Mouse (Mus musculus) 416B (cell line): ENCODE results near the gene Slc9a1.

ENCODE experiments used
- DNase-seq: peaks from one replicate; pipeline ENCODE4 v3.0.0; 2011; ENCODE audit warnings: low read depth

Slc9a1 gene

DNA sequence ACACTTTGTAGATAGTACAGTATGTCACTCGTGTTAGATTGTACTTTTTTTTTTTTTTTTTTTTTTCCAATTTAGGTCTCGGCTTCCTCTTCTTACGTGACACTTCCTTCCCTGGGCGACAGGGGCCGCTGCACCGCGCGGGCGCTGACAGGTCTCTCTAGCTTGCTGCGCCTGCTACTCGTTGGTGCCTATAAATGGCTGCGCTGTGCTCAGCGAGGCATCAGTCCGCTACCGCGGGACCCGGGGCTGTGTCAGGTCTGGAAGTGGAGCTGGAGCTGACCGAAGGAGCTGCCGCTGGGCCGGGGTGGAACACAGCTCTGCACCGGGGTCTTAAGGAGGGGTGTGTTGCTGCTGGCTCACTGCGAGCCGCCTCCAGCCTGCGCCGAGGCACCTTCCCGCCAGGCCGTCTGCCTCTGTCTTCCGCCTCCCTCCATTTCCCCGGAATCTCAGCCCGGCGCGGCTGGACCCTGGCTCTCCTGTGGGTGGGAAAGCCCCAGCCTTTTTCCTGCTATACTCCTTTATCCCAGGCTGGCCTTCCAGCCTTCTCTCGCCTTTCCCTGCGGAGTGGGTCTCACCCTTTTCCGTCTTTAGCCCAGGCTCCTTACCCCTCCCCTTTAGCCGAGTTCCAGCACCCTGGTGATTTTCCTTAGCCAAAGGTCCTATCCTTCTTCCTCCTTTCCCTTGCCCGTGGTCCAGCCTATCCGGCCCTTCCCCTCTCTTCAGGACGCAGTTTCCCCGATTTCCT, at the start of gene Slc9a1:
TSS of gene Slc9a1 (plus strand) at position 154 of the 745 bp plus-strand sequence.
- DNase-seq, result peak; percentile 95

DNA sequence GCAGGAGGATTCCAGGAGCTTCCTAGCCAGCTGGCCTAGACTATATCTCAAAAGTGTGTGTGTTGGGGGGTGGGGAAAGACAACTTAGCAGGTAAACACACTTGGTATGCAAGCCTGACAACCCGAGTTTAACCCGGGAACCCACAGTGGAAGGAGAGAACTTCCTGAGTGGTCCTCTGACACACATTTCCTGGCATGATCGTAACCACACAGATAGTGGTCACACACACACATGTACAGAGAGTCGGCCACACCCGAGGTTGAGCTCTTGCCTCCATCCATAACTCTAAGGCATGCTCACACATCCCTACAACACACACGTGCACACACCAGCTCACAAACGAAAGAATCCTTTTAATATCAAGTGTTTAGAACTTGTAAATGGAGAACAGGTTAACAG, 41.4 kb upstream of the Slc9a1 start:
- DNase-seq, result peak; percentile 67

DNA sequence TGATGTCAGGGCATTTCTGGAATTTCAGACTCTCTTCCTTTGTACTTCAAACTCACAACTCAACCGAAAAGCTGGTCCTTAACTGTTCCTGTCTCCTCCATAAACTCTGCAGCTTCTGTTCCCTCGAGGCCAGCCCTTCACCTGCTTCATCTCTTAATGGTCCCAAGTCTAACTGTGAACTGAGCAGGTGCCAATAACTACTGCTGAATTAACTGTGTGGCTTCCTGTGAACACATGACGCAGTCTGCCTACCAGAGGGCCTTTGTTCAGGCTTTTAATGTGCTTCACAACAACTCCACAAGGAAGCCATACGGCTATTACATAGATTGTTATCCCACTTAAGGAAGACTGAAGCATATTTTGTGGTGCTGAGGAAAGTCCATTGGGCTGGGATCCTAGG, 39.2 kb upstream of the Slc9a1 start:
- no peak for DNase-seq

DNA sequence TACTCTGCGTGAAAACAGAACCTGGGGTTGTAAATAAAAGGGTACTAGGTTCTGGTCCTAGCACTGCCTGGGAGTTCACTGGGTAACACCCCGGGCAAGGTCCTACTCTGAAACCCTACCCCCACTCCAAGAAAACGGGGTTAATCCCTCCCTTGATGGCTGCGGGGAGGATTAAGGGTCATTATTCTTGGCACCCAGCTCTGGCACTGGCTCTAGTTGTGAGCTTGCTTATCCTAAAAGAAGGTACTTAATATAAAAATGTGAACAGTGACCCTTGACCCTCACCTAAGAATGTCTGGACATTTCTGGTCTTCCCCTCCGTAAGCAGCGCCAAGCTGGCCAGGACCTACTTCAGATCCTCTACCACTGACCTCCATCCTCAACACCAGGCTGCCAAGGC, 36.2 kb upstream of the Slc9a1 start:
- DNase-seq, result no peak

DNA sequence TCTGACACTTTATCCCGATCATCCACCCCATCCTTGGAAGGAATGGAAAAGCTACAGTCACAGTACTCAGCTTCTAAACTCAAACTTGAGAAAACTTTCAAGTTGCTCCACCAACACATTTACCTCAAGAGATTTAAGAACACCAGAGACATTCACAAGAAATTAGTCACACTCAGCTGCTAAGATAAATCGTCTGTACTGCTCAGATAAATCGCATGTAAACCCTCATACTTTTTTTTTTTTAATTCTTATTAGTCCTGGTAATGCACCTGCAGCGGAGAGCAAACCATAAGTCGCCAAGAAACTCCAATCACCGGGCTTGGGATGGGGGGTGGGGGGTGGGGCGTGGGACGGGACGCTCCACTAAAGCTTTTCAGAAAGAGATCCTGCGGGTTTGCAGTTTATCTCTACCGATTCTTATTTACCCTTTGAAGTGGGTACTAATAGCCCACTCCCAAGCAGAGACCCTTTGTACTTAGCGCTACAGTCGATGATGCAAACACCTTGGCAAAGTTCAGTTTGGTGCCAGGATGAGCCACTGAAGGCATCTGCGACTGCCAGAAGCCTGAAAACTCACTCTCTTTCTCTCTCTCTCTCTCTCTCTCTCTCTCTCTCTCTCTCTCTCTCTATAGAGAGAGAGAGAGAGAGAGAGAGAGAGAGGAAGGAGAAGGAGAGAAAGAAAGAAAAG, 31.5 kb upstream of the Slc9a1 start:
- no peak for DNase-seq

DNA sequence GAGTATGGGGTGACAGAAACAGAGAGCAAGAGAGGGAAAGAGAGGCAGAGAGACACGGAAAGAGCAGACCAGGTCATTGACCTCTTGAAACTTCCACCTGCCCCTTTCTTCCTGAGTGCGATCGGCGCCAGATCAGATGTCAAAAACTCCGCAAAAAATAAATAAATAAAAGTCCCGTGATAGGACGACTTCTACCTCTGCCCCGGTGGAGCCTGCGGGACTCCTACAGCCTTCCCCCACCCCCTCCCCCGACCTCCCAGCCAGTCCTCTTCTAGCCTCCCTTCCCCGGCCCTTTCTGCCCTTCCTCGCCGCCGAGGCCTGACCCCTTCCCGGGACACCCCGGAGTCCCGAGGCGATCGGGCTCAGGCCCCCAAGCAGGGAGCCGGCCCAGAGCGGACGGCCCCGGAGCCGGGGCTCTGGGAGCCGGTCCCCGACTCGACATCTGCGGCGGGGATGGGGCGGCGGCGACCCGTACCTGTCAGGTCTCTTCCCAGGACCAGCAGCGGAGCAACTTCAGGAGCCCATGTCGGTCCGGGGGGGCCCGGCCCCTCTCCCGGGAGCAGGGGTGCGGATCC, 30.9 kb upstream of the Slc9a1 start:
- DNase-seq, result peak; percentile 41

DNA sequence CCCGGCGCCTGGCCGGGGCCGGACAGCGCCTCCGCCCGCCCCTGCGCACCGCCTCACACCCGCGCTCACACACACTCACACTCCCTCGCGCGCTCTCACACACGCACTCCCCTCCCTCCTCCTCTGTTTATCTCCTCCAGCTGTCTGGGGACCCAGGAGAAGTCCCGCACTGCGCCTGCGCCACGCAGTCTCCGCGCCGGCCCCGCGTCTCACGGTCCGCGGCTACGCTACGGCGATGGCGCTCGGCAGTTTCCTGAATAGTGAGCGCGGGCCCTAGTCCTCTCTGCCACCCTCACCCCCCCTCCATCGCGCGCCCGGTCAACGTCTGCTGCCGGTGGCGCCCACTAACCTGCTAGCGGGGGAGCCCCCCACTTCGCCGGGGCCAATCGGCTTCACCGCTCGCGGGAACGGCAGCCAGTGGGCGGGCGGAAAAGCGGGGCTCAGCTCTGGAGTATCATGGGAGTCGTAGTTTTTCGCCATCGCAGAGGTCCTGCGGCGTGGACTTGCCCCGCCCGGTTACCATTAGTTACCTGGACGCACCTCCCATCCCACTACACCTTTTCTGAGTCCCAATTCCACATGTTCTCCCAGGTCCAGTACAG, 30.3 kb upstream of the Slc9a1 start:
- peak; percentile 93 for DNase-seq

DNA sequence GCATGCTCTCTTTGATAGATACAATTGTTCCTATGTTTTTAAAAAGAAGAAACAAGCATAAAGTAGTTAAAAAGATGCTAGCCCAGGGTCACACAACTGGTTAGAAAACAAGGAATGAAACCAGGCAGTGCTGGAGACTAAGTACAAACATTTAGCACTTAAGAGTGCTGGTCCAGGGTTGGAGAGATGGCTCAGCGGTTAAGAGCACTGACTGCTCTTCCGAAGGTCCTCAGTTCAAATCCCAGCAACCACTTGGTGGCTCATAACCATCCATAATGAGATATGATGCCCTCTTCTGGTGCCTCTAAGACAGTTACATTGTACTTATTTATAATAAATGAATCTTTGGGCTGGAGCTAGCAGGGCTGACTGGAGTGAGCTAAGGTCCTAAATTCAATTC, 29.3 kb upstream of the Slc9a1 start:
- peak; percentile 45 for DNase-seq

DNA sequence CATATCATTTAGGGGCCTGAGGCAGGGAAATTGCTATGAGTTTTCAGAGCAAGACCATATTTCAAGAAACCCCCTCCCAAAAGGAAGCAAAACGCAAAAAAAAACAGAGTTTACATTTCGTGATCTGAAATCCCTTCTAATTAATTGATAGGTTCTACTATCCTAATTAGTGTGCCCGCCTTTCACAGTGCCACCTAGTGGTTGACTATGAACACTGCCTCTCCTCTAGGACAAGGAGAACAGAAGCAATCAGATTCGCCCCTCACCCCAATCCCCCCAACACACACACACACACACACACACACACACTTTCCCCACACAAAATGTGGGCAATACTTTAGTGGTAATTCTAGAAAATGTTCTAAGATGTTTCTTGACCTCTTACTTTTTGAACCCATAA, 25.4 kb upstream of the Slc9a1 start:
- peak; percentile 54 for DNase-seq

DNA sequence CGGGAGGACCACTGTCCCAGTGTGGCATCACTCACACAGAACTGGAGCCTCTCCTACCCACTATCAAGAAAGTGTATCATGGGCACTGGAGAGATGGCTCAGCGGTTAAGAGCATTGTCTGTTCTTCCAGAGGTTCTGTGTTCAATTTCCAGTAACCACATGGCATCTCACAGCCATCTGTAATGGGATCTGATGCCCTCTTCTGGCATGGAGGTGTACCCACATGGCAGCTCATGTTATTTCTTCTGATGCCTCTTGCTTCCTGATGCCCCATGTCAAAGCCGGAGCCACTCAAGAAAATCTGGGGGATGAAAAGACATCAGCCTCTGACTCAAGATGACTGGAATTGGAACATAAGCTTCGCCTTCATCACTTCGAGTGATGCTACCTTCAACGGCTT, 23.8 kb upstream of the Slc9a1 start:
- peak; percentile 72 for DNase-seq

DNA sequence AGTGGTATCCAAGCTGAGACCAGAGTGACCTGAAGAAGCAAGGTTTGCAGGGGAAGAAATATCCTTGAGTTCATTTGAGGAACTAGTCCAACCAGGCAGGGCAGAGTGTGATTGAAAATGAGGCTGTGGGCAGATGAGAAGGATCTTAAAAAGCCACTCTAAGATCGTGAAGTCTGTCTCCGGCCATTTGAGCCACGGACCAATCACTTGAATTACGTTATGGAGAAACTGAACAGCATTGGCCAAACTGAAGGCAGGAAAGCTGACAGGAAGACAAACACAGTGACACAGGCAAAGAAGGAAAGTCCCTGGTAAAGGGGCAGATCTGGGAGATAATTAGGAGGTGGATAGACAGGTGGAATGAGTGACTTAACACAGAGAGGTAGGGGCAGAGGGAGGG, 22.9 kb upstream of the Slc9a1 start:
- DNase-seq, result peak; percentile 90

DNA sequence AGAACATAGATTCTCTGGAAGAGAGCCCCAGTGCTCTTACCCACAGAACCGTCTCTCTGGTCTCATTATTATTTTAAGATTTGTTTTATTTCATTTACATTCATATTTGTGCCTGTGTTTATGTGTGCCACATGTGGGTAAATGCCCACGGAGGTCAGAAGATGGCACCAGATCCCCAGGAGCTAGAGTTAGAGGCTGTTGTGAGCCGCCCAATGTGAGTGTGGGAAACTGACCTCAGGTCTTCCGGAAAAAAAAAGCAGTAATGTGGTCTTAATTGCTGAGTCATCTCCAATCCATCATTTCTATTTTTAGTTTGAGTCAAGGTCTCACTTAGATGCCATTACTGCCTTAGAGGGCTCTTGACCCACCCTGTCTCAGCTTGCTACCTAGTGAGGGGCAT, 21.9 kb upstream of the Slc9a1 start:
- DNase-seq, result peak; percentile 92

DNA sequence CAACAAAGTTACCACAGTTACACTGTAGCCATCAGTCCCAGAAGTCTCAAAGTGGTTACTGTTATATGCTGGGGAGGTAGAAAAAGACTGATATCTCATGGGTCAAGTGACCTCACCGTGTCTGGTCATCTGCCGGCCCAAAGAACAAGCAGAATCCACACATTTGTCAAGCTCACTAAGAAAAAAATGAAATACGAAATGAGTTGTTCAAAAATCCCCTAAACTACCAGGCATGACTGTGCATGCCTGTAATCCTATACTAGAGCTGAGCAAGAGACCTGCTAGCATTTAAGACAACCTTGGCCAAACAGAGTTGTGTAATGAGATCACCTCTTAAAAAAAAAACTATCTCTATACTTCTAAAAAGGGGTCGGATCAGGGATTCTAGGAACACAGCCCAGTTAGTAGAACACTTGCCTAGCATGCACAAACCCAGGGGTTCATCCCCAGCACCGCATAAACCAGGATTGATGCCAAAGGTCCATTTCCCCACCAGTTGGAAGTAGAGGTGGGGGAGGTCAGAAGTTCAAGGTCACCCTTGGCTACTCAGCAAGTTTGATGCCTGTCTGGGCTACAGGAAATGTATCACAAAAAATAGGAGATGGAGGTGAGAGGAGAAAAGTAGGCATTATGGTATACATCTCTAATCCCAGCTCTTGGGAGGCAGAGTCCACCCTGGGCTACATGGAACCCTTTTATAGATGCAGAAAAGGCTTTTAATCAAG, 21.3 kb upstream of the Slc9a1 start:
- DNase-seq, result no peak

DNA sequence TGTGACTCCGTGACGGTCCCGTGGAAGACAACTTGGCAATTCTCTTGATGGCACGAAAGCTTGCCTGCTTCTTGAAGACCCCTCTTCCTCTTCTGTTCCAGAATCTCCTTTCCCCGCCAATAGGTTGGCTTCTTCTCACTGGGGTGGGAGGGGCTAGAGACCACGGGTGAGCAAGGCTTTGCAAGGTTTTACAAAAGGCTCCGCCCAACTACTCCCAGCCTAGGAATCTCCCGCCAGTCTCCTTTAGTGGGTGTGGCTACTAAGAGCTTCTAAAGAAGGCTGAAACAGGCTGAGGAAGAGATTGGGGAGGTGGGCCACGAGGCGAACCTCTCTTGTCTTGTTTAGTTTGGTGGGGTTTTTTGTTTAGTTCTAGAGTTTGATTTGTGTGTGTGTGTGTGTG, 16.7 kb upstream of the Slc9a1 start:
- no peak for DNase-seq

DNA sequence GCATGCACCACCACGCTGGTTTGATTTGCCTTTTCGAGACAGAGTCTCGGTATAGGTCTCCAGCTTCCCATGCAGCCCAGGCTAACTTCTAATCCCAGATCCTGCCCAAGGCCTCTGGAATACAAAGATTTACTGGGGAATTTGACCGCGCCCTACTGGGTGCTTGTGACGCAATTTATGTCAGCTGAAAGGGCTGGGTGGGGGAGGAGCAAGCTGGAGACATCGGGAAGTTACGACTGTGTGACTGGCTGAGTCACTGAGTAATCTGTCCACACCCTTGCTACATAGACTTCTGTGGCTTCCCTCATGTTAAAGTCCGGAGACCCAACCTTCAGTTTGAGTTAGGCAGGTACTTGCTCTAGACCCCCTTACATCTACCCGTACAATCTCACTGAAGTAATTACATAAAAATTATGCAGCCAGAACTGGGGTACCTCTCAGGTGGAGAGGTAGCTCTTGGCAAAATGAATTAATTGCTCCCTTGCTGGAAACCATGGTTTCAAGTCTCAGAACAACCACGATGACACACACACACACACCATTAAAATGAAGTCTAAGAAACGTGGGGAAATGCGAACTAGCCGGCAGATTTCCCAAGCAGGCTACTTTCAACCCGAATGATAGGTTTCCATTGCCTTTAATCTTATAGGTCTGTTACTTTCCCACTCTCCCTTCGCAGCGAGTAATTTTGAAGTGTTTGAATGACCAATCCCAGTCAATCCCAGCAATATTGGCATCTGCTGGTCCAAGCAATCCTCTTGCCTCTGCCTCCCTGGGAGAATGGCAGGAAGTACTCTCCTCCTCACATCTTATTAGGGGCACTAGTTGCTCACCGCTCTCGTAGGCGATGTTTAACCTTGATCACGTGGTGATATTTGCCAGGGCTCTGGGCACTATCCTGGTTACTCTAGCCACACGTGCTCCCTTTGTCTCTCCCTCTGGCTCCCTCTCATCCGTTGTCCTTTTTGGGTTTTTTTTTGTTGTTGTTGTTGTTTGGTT, 15.8 kb upstream of the Slc9a1 start, which contains the start of gene Wdtc1:
TSS of gene Wdtc1 (minus strand) at position 115 of the 999 bp plus-strand sequence.
- DNase-seq, result peak; percentile 89

DNA sequence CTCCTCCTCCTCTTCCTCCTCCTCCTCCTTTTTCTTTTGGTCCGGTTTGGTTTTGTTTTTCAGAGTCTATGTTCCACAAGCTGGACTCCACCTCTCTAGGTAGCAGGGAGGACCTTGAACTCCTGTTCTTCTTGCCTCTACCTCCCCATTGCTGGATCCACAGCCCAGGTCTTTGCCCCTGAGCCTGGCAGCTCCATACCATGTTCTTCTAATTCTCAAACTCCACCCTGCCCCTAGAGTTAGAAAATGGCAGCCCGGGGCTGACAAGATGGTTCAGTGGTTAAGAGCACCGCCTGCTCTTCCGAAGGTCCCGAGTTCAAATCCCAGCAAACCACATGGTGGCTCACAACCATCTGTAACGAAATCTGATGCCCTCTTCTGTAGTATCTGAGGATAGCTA, 14.9 kb upstream of the Slc9a1 start:
- no peak for DNase-seq

DNA sequence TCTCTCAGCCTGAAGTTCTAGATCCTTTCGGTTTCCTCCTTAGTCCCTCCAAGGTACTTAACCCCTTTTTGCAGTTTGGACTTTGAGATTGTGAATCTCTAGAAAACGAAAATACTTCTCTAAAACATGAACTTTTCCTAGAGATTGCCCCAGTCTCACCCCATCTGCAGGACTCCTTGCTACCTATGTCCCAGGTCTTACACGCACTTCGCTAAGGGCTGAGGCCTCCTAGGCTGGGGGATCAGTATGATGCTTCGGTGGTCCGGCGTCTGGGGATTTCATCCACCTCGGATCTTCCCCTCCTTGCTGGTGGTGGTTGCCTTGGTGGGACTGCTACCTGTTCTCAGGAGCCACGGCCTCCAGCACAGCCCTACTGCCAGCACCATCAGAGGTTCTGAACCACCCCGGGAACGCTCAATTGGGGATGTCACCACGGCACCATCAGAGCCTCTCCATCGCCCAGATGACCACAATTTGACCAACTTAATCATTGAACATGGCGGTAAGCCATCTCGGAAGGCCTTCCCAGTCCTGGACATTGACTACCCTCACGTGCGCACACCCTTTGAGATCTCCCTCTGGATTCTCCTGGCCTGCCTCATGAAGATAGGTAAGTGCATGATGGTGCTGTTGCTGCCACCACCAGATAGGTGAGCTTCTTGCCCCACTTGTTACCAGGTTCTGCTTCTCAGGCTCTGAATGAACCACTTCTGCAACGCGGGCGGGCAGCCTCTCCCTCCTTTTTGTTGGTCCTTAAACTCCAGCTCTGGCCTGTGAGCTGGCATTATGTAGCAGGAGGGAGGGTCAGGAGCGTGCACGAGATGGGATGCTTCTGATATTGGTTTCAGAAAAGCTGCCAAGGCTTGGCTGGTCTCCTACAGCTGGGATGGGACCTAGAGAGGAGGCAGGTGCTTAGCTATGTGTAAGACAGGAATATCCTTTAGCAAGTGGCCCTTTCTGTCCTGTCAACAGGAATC, 1.1 kb downstream of the Slc9a1 start:
- DNase-seq, result peak; percentile 36

DNA sequence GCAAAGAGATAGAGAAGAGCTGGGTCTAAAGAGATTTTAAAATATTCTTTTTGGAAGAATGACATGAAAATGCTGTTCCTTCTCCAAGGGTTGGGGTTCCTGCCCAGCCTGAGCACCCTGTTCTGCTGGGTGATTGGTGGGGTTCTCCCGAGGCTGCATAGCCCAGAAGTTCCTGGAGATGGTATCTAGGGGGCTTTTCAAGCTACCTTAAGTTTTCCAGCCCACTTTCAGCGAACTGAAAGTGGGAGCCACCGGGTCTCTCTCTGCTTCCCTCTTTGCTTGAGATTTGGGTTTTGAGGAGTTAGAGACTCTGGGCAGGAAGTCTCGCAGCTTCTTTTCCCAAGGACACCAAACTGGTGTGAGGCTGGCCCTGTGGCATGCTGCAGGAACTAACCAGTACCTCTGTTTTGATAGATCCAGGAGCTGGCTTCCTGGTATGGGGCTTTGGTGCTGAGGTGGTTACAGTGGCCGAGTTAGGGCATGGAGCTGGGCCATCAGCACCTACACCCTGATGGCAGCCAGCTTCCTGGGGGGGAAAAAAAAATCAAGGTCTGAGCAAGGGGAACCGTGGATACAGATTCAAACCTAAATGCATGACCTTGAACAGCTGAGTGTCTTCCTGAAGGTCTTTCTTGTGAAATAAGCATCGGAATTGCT, 2.2 kb downstream of the Slc9a1 start:
- peak; percentile 35 for DNase-seq

DNA sequence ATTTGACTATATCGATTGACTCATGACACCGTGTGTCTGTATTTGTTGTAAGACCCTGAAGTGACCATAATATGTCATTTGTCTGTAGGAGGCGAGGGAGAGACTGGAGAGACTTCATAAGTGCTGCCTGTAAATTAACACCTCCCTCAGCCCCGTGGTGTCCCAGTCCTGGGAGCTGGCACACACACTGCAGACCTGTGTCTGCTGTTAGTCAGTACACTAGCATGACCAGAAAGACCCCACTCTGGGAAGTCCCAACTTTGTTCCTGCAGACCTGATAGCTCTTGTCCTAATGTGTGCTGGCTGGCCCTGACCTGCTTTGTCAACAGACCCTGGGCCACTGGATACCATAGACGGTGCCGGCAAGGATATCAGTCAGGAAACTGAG, 2.8 kb downstream of the Slc9a1 start:
- peak; percentile 38 for DNase-seq
